Mouse (Mus musculus) urinary bladder, adult 2 months (tissue): Measurements from ENCODE around the gene Gm1604a. TPM values are rescaled to one million over a fixed set of nuclear protein-coding genes. Genes with fewer than 3 reads are reported as not detected.

Experiments
- polyA plus RNA-seq: library from polyadenylated mRNA; depleted of rRNA; stranded (reverse); fragments of >200 nt; gene quantifications from 2 replicates; pipeline ENCODE4 v1.2.3, GENCODE M21; 2012; rRNA removed

Gm1604a gene
- polyA plus RNA-seq, 1 experiment: not detected

Other genes with a start within 250 kb of the Gm1604a start
- 104 and 106 TPM in 2 replicates for gene Ezr, start 242.8 kb upstream of the Gm1604a start, polyA plus RNA-seq
- 32.8 and 42.9 TPM in 2 replicates for gene Rsph3b, start 76.9 kb upstream of the Gm1604a start, polyA plus RNA-seq
- gene Tagap1, start 64.4 kb upstream of the Gm1604a start, polyA plus RNA-seq: 21.2 and 28.1 TPM in 2 replicates
- gene Rnaset2b, start 54.9 kb upstream of the Gm1604a start, polyA plus RNA-seq: 266 TPM in 2 replicates
- 0.28 and 0.31 TPM in 2 replicates for gene Gm49721, start 46.7 kb upstream of the Gm1604a start, polyA plus RNA-seq
- 4.9 and 6.5 TPM in 2 replicates for gene Rps6ka2, start 144.5 kb downstream of the Gm1604a start, polyA plus RNA-seq